Mouse (Mus musculus): ENCODE results near the gene Usp40.

The Usp40 gene

GRCm38 (mm10) chr1:87947681-87948091 is 60.7 kb downstream of the Usp40 start:
- DNase-seq (ENCODE audit: low spot score) = no peak

DNA sequence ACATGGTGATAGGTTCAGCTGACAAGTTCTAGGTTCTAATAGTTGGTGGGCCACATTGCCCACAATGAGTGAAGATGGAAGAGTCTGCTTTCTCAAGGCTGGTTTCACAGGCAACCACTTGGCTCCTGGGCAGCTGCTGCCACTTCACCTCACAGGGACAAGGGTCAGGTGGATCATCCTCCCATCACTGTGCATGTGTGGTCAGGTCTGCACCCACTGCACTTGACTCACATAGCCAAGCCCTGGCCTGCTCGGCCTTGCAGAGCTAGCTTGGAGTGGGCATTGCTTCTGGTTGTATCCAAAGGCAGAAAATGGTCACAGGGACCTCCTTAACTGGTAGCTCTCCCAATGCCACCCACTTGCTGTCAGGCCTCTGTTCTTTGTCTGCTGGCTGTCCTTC is 66.6 kb downstream of the Usp40 start:
- no peak for DNase-seq (ENCODE audit: low spot score)

DNA sequence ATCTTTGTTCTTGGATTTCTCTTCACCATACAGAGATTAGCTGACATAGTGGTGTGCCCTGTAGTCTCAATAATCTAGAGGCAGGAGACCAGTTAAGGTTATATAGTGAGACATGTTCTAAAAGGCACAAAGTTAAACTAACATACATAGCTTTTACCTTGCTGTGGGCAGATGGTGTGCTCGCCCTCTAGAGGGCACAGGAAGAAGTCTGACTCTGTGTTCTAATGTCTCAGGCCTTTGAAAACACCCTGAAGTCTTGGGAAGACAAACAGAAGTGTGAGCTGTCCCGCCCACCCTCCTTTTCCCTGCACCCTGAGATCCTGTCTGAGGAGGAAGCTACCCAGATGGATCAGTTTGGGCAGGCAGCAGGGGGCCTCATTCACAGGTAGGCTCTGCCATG is 71.8 kb downstream of the Usp40 start:
- no peak for DNase-seq (ENCODE audit: low spot score)

- DNase-seq (ENCODE audit: low spot score) = no peak
Measured at GRCm38 (mm10) chr1:87936075-87936474, 72.3 kb downstream of the Usp40 start.

- no peak for DNase-seq (ENCODE audit: low spot score)
Measured at GRCm38 (mm10) chr1:87935546-87935945, 72.8 kb downstream of the Usp40 start.

- DNase-seq (ENCODE audit: low spot score) = no peak
Measured at GRCm38 (mm10) chr1:87935095-87935494, 73.3 kb downstream of the Usp40 start.

- no peak for DNase-seq (ENCODE audit: low spot score)
Measured at GRCm38 (mm10) chr1:87933051-87933450, 75.3 kb downstream of the Usp40 start.

DNA sequence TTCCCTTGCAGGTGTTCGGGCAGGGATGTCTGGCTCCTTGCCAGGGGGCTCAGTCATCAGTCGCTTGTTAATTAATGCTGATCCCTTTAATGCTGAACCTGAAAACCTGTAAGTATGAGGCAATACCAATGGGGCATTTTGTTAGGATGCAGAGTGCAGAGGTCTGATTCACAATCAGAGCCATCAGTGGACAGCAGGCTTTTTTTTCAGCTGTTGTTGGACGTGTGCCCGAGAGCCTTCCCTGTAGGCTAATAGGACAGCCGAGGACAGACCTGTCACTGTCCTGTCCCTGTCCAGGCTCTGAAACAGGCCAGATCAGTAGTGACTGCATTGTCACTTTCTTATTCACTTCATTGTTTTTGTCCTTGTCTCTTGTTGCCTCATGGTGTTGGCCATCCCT is 78.6 kb downstream of the Usp40 start:
- DNase-seq (ENCODE audit: low spot score) = no peak

DNA sequence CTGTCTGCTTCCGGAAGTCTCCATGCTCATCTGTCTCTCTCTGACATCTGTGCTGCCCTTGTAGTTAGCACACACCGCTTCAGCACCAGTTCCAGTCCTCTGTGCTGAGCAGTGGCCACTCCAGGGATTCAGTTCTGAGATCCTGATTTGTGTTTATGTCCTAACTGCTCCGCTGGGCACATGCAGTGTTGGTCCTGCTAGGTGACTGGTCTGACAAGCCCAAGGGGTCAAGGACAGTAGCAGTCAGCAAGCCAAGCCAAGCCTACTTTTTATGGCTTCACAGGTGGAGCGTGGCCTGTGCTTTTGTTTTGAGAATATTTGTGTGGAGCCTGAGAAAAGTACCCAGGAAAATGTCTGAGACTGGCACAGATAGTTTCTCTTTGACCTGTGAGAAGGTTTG is 83.5 kb downstream of the Usp40 start:
- DNase-seq (ENCODE audit: low spot score) = no peak

DNA sequence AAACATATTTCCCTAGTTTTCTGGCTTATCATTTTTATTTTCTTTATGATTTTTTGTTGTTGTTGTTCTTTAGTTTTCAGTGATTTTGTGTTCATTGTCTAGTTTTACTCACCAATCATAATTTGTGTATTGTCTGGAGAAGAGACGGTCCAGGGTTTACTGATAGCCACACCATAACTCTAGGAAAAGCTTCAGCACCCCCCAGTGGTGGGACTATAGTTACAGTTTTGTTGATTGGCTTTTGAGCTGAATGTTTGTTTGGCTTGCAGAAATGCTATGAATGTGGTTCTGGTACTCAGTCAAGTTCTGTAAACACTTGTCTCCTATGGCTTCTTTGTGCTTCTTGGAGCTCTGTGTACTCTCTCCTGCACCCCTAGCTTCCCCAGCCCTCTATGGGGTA is 85.7 kb downstream of the Usp40 start:
- DNase-seq (ENCODE audit: low spot score) = no peak

DNA sequence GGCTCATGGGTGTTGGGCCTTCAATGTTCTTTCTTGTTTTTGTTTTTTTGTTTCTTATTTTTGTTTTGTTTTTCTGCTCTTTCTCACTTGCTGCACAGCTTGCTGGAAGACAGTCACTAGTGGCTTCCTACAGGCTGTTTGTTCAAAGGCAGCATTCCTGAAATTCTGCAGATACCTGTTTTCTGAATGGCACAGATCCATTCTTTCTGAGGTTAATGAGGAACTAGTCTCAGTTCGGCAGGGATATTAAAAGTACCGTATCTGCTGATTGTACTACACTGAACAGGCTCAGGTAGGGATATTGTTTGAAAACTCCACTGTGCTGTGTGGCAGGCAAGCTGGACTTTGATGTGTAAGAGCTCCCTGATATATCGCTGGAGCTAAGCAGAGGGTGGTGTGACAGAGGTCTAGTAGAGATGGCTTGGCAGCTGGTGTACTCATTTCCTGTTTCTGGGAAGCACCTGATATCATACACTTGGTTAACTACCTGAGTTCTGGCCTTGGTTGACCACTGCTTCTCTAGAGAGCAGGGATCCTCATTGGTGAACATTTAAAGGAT is 88.2 kb downstream of the Usp40 start:
- DNase-seq (ENCODE audit: low spot score) = no peak

DNA sequence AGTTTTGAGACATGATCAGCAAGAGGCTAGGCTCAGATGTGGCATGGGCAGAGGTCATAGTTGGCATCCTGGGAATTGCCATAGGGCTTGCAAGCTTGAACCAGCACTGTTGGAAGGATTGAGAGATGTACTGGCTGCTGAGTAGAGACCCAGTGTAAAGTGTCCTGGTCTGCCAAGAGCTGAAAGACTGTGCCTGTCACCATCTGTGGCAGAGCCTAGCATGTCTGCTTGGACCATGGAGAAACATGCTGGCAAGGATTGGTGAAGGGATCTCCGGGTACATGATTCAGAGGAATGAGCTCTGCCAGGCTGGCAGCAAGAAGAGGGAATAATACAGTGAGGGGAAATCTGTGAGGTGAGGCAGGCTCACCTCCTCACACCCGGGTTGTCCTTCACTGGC is 90.3 kb downstream of the Usp40 start:
- DNase-seq (ENCODE audit: low spot score) = no peak

GRCm38 (mm10) chr1:87917361-87917760 is 91.0 kb downstream of the Usp40 start:
- no peak for DNase-seq (ENCODE audit: low spot score)

DNA sequence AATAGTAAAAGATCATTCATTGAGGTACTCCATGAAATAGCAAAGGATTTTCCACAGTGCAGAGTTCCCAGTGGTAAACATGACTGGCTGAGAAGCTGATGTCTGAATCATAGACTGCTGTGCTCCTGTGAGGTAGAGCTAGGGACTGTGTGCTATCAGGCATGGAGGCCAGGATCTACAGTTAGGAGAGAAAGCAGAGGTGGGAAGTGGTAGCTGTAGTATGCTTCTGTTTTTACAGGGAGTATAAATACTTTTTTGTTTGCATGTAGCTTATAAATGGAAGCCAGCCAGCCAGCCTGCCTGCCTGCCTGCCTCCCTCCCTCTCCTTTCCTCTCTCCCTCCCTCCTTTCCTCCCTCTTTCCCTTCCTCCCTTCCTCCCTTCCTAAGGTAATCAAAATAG is 95.0 kb downstream of the Usp40 start:
- no peak for DNase-seq (ENCODE audit: low spot score)

GRCm38 (mm10) chr1:87910428-87910827 is 97.9 kb downstream of the Usp40 start:
- DNase-seq (ENCODE audit: low spot score) = no peak

DNA sequence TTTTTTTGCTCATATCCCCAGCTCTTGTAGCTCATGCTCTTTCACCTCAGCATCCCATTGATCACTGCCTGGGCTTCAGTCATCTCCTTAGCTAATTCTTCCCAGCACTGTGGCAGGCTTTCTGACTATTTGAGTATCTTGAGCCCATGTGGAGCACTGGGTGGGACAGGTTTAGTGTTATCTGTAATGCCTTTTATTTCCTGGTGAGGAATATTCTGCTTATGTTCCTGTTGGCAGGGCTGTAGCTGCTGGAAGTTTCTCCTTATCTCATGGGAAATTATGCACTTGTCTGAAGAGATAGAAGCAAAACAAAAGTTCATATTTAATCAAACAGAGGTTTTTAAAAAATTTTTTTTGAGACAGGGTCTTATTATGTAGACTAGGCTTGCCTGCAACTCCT is 98.8 kb downstream of the Usp40 start:
- no peak for DNase-seq (ENCODE audit: low spot score)

- DNase-seq (ENCODE audit: low spot score) = no peak
Measured at GRCm38 (mm10) chr1:87908736-87909135, 99.6 kb downstream of the Usp40 start.

GRCm38 (mm10) chr1:87908006-87908405 is 100.3 kb downstream of the Usp40 start:
- DNase-seq (ENCODE audit: low spot score) = no peak

DNA sequence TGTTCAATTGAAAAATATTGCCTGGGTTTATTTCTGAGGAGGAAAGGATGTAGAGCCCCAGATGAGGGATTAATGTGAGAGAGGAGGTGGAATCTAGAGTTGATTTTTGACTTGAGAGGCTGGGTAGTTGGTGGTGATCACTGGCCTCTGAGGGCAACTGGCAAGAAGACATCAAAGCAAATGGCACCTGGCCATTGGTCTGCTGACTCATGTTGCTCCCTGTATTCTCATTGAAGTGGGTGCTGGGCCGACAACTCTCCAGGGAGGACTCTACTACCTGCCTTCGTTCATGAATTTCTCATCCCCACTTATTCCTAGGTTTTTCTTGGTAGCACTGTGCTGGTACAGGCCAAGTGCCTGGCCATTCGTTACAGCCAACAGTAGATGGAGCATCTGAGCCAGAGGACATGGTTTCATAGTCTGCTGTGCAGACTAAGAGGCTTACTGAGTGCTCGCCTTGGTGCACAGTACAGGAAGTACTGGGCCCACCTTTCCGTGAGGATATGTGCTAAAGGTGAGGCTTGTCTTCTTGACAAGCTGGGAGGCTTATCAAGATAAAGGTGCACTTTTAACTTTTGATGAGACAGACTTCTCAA is 101.9 kb downstream of the Usp40 start:
- DNase-seq (ENCODE audit: low spot score) = no peak

GRCm38 (mm10) chr1:87902186-87902585 is 106.2 kb downstream of the Usp40 start:
- DNase-seq (ENCODE audit: low spot score) = no peak

- DNase-seq (ENCODE audit: low spot score) = no peak
Measured at GRCm38 (mm10) chr1:87900979-87901378, 107.4 kb downstream of the Usp40 start.

- DNase-seq (ENCODE audit: low spot score) = no peak
Measured at GRCm38 (mm10) chr1:87899701-87900100, 108.7 kb downstream of the Usp40 start.

DNA sequence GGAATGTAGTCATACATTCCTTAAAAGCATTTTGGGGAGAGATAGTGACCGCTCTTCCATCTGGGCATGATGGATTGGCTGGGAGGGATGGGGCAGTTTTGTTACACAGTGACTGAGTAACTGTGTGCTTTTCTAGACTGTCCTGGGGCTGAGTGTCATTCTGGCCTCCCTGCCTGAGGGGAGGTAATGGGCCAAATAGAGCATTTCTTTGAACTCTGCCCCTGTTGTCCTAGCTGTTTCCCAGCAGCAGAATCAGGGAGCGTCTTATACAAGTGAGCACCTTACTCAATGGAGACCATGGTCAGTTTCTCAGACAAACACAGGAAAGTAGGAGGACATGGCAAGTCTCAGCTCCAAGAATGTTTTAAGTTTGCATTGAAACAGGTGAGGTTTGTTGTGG is 111.4 kb downstream of the Usp40 start:
- DNase-seq (ENCODE audit: low spot score) = no peak
